Mouse (Mus musculus) MEL (cell line): ENCODE results near the gene Fgfr2. TPM values are rescaled to one million over a fixed set of nuclear protein-coding genes. Genes with fewer than 3 reads are reported as not detected.

Experiments
- DNase-seq: peaks from one replicate; pipeline ENCODE4 v3.0.0; 2011; ENCODE audit warnings: low read depth, low spot score
- H3K27ac ChIP-seq: 2 replicates; pipeline ENCODE4 v1.5.1; 2012; ENCODE audit warnings: low read depth, mild to moderate bottlenecking, control low read depth, low read length, moderate library complexity; ENCODE audit not compliant: control insufficient read depth
- H3K27me3 ChIP-seq, 2 experiments: fragments of 150-350 bp in 1 of 2; sonication (generic) in 1 of 2; 2 replicates each; pipeline ENCODE4 v1.6.1; 2012; ENCODE audit warnings: low read length in 2 of 2, mild to moderate bottlenecking in 2 of 2, improper control_type of control experiment in 1 of 2, moderate library complexity in 1 of 2; ENCODE audit not compliant: insufficient read depth in 2 of 2, control insufficient read depth in 1 of 2
- H3K36me3 ChIP-seq, 2 experiments: 2 replicates each; pipeline ENCODE4 v1.6.1; 2012 to 2014; ENCODE audit warnings: low read length in 2 of 2, improper control_type of control experiment in 1 of 2, inconsistent platforms in 1 of 2, mild to moderate bottlenecking in 1 of 2; ENCODE audit not compliant: insufficient read depth in 2 of 2, control insufficient read depth in 1 of 2
- H3K4me1 ChIP-seq, 2 experiments: fragments of 150-350 bp in 1 of 2; sonication (generic) in 1 of 2; 2 replicates each; pipeline ENCODE4 v1.6.1; 2012; ENCODE audit warnings: low read length in 2 of 2, improper control_type of control experiment in 1 of 2, mild to moderate bottlenecking in 1 of 2; ENCODE audit not compliant: insufficient read depth in 2 of 2, control insufficient read depth in 1 of 2
- H3K4me3 ChIP-seq, 2 experiments: fragments of 150-350 bp in 1 of 2; sonication (generic) in 1 of 2; 2 replicates each; pipeline ENCODE4 v1.5.1; 2012; ENCODE audit warnings: low read depth in 2 of 2, low read length in 2 of 2, mild to moderate bottlenecking in 2 of 2, moderate library complexity in 2 of 2, control low read depth in 1 of 2, improper control_type of control experiment in 1 of 2; ENCODE audit not compliant: control insufficient read depth in 1 of 2, insufficient read depth in 1 of 2
- H3K79me2 ChIP-seq: 2 replicates; pipeline ENCODE4 v1.6.1; 2012; ENCODE audit warnings: mild to moderate bottlenecking, low read length, moderate library complexity; ENCODE audit not compliant: control insufficient read depth, poor library complexity, insufficient read depth
- H3K9ac ChIP-seq: 2 replicates; pipeline ENCODE4 v1.6.1; 2012; ENCODE audit warnings: low read depth, mild to moderate bottlenecking, control low read depth, low read length, moderate library complexity; ENCODE audit not compliant: control insufficient read depth, poor library complexity, severe bottlenecking
- H3K9me3 ChIP-seq: fragments of 150-350 bp; sonication (generic); replicated peaks from 2 replicates; pipeline ENCODE4 v1.6.1; 2012; ENCODE audit warnings: mild to moderate bottlenecking, low read length, improper control_type of control experiment, moderate library complexity; ENCODE audit not compliant: insufficient read depth
- CTCF ChIP-seq, 3 experiments: IDR thresholded peaks in 2 of 3; conservative IDR thresholded peaks in 1 of 3; 2 replicates each; pipeline ENCODE4 v1.5.1; 2011 to 2012; ENCODE audit warnings: low read length in 3 of 3, low read depth in 2 of 3, mild to moderate bottlenecking in 2 of 3, improper control_type of control experiment in 1 of 3, inconsistent platforms in 1 of 3, mixed read lengths in 1 of 3, moderate library complexity in 1 of 3; ENCODE audit not compliant: control insufficient read depth in 1 of 3, insufficient read depth in 1 of 3, poor library complexity in 1 of 3, severe bottlenecking in 1 of 3
- ELF1 ChIP-seq: IDR thresholded peaks from 2 replicates; pipeline ENCODE4 v1.6.1; 2014; ENCODE audit warnings: low read depth, mild to moderate bottlenecking, inconsistent platforms, low read length, improper control_type of control experiment, moderate library complexity
- EP300 ChIP-seq, 2 experiments: IDR thresholded peaks; 2 replicates each; pipeline ENCODE4 v1.6.1; 2011; ENCODE audit warnings: improper control_type of control experiment in 2 of 2, low read length in 2 of 2, low read depth in 1 of 2, mild to moderate bottlenecking in 1 of 2
- JUND ChIP-seq: IDR thresholded peaks from 2 replicates; pipeline ENCODE4 v1.6.1; 2011; ENCODE audit warnings: low read depth, mild to moderate bottlenecking, improper control_type of control experiment, low read length
- MAFK ChIP-seq: IDR thresholded peaks from 2 replicates; pipeline ENCODE4 v1.6.1; 2011; ENCODE audit warnings: low read depth, mild to moderate bottlenecking, low read length, improper control_type of control experiment, borderline replicate concordance
- MAZ ChIP-seq: IDR thresholded peaks from 2 replicates; pipeline ENCODE4 v1.6.1; 2012; ENCODE audit warnings: low read depth, mild to moderate bottlenecking, inconsistent platforms, low read length, improper control_type of control experiment
- MXI1 ChIP-seq: IDR thresholded peaks from 2 replicates; pipeline ENCODE4 v1.6.1; 2011; ENCODE audit warnings: mild to moderate bottlenecking, low read depth, low read length, improper control_type of control experiment
- MYB ChIP-seq: IDR thresholded peaks from 2 replicates; pipeline ENCODE4 v1.6.1; 2011; ENCODE audit warnings: mild to moderate bottlenecking, low read depth, low read length, improper control_type of control experiment
- MYC ChIP-seq: IDR thresholded peaks from 2 replicates; pipeline ENCODE4 v1.6.1; 2011; ENCODE audit warnings: low read depth, mild to moderate bottlenecking, low read length, improper control_type of control experiment, moderate library complexity
- POLR2A ChIP-seq, 2 experiments: IDR thresholded peaks; 2 replicates each; pipeline ENCODE4 v1.6.1; 2011 to 2012; ENCODE audit warnings: low read length in 2 of 2, mild to moderate bottlenecking in 2 of 2, control low read depth in 1 of 2, improper control_type of control experiment in 1 of 2, low read depth in 1 of 2, moderate library complexity in 1 of 2; ENCODE audit not compliant: control insufficient read depth in 1 of 2, insufficient read depth in 1 of 2, poor library complexity in 1 of 2
- POLR2AphosphoS2 ChIP-seq: IDR thresholded peaks from 2 replicates; pipeline ENCODE4 v1.6.1; 2011; ENCODE audit warnings: low read length, improper control_type of control experiment
- POLR2AphosphoS5 ChIP-seq: IDR thresholded peaks from 2 replicates; pipeline ENCODE4 v1.6.1; 2012; ENCODE audit warnings: low read depth, borderline replicate concordance, mild to moderate bottlenecking, inconsistent platforms, low read length, moderate library complexity, mixed read lengths
- RAD21 ChIP-seq: IDR thresholded peaks from 2 replicates; pipeline ENCODE4 v1.6.1; 2011; ENCODE audit warnings: mild to moderate bottlenecking, low read depth, low read length, improper control_type of control experiment
- RCOR1 ChIP-seq: IDR thresholded peaks from 2 replicates; pipeline ENCODE4 v1.6.1; 2012; ENCODE audit warnings: low read depth, mild to moderate bottlenecking, inconsistent platforms, low read length, improper control_type of control experiment
- SMC3 ChIP-seq: IDR thresholded peaks from 2 replicates; pipeline ENCODE4 v1.6.1; 2011; ENCODE audit warnings: low read depth, low read length, improper control_type of control experiment
- TAL1 ChIP-seq: IDR thresholded peaks from 2 replicates; pipeline ENCODE4 v1.6.1; 2012; ENCODE audit warnings: mild to moderate bottlenecking, inconsistent platforms, low read length, moderate library complexity, mixed read lengths
- TBP ChIP-seq: IDR thresholded peaks from 2 replicates; pipeline ENCODE4 v1.8.0; 2011; ENCODE audit warnings: low read depth, low read length, improper control_type of control experiment
- UBTF ChIP-seq: IDR thresholded peaks from 2 replicates; pipeline ENCODE4 v1.6.1; 2012; ENCODE audit warnings: low read depth, mild to moderate bottlenecking, inconsistent platforms, low read length, improper control_type of control experiment, moderate library complexity, borderline replicate concordance; ENCODE audit not compliant: insufficient read depth
- USF2 ChIP-seq, 2 experiments: IDR thresholded peaks; 2 replicates each; pipeline ENCODE4 v1.6.1; 2011 to 2012; ENCODE audit warnings: improper control_type of control experiment in 2 of 2, low read length in 2 of 2, borderline replicate concordance in 1 of 2, inconsistent platforms in 1 of 2, low read depth in 1 of 2, mild to moderate bottlenecking in 1 of 2; ENCODE audit not compliant: insufficient read depth in 1 of 2
- ZC3H11A ChIP-seq: IDR thresholded peaks from 2 replicates; pipeline ENCODE4 v1.6.1; 2012; ENCODE audit warnings: low read depth, mild to moderate bottlenecking, inconsistent platforms, low read length, improper control_type of control experiment
- ZKSCAN1 ChIP-seq: IDR thresholded peaks from 2 replicates; pipeline ENCODE4 v1.6.1; 2012; ENCODE audit warnings: low read depth, mild to moderate bottlenecking, inconsistent platforms, low read length, improper control_type of control experiment, moderate library complexity
- ZMIZ1 ChIP-seq: IDR thresholded peaks from 2 replicates; pipeline ENCODE4 v1.6.1; 2012; ENCODE audit warnings: low read depth, mild to moderate bottlenecking, inconsistent platforms, low read length, improper control_type of control experiment, moderate library complexity
- polyA plus RNA-seq, 2 experiments: library from polyadenylated mRNA; stranded (reverse) in 1 of 2; unstranded in 1 of 2; fragments of >175 nt in 1 of 2; fragments of >200 nt in 1 of 2; gene quantifications; 2 replicates each; pipeline versions ENCODE4 v1.2.1 to v1.2.4; 2012; ENCODE audit warnings: low replicate concordance in 2 of 2, low read depth in 1 of 2; ENCODE audit not compliant: insufficient read length in 2 of 2, insufficient read depth in 1 of 2, missing spikeins in 1 of 2
- total RNA-seq: library from RNA; depleted of rRNA; stranded (reverse); fragments of 300-350 nt; gene quantifications from 2 replicates; pipeline ENCODE4 v1.2.3, GENCODE M21; 2012

Fgfr2 gene
- total and polyA plus RNA-seq, 3 experiments: not detected

GRCm38 (mm10) chr7:131960551-131960950 is 1162.6 kb downstream of the Fgfr2 start:
- Histone ChIP-seq H3K4me3 (no peak overlapping the region), H3K36me3 (no peaks in the 10 kb centered on the region), H3K79me2 (no peaks in the 10 kb centered on the region), H3K27me3 (no peaks in the 10 kb centered on the region), H3K4me1 (no peaks in the 10 kb centered on the region), H3K9ac (no peak overlapping the region), H3K9me3 (no peaks in the 10 kb centered on the region), H3K27ac (no peak overlapping the region)
- TF ChIP-seq MYB: no peak
- no peak for TF ChIP-seq TBP
- no peak for TF ChIP-seq UBTF
- no peak for TF ChIP-seq SMC3
- TF ChIP-seq ELF1: no peak
- no peak for TF ChIP-seq POLR2AphosphoS2
- TF ChIP-seq MYC: no peak
- no peak for TF ChIP-seq POLR2A (IDR thresholded peaks at IDR 0.05; ENCODE audit: control insufficient read depth in 1 of 2, insufficient read depth in 1 of 2, low read depth in 1 of 2, low read length in 2 of 2, poor library complexity in 1 of 2)
- TF ChIP-seq EP300 (IDR thresholded peaks at IDR 0.05; ENCODE audit: low read depth in 1 of 2, low read length in 2 of 2): no peak
- TF ChIP-seq RCOR1: no peak
- TF ChIP-seq TAL1: no peak
- TF ChIP-seq CTCF (IDR thresholded peaks at IDR 0.05 in 2 of 3, conservative IDR thresholded peaks at IDR 0.05 in 1 of 3; ENCODE audit: control insufficient read depth in 1 of 3, insufficient read depth in 1 of 3, low read depth in 2 of 3, low read length in 3 of 3, poor library complexity in 1 of 3, severe bottlenecking in 1 of 3): no peak
- TF ChIP-seq ZC3H11A: no peak
- no peak for TF ChIP-seq MAZ
- no peak for TF ChIP-seq ZKSCAN1
- TF ChIP-seq POLR2AphosphoS5: no peak
- no peak for TF ChIP-seq MAFK
- no peak for TF ChIP-seq MXI1
- peak; percentile 19 for DNase-seq

- Histone ChIP-seq H3K9me3 (no peaks in the 10 kb centered on the region), H3K79me2 (no peaks in the 10 kb centered on the region), H3K27me3 (no peaks in the 10 kb centered on the region), H3K4me1 (no peaks in the 10 kb centered on the region), H3K4me3 (no peak overlapping the region), H3K36me3 (no peaks in the 10 kb centered on the region), H3K9ac (no peak overlapping the region), H3K27ac (no peak overlapping the region)
- no peak for DNase-seq
- TF ChIP-seq RAD21 (no peak), USF2 (IDR thresholded peaks at IDR 0.05; ENCODE audit: borderline replicate concordance in 1 of 2, insufficient read depth in 1 of 2, low read depth in 1 of 2, low read length in 2 of 2) (no peak), TAL1 (no peak), SMC3 (no peak), ZMIZ1 (no peak), CTCF (IDR thresholded peaks at IDR 0.05 in 2 of 3, conservative IDR thresholded peaks at IDR 0.05 in 1 of 3; ENCODE audit: control insufficient read depth in 1 of 3, insufficient read depth in 1 of 3, low read depth in 2 of 3, low read length in 3 of 3, poor library complexity in 1 of 3, severe bottlenecking in 1 of 3) (no peak), JUND (no peak), UBTF (no peak)
Observed at GRCm38 (mm10) chr7:131958705-131959104, 1164.4 kb downstream of the Fgfr2 start.
